Mouse (Mus musculus): ENCODE results near the gene Ly75. TPM values are rescaled to one million over a fixed set of nuclear protein-coding genes. Genes with fewer than 3 reads are reported as not detected.

Gene Ly75
- polyA plus RNA-seq, 1 experiment from 2014 or later: 0.41 TPM

- no peak overlapping the region for H3K4me3 ChIP-seq (ENCODE audit: low read depth, low read length)
- no peaks in the 10 kb centered on the region for H3K36me3 ChIP-seq (ENCODE audit: control insufficient read depth, insufficient read depth, low read length)
- no peaks in the 10 kb centered on the region for H3K27me3 ChIP-seq (replicated peaks; ENCODE audit: control insufficient read depth, insufficient read depth, low read length)
- ATAC-seq (no peak), DNase-seq (ENCODE audit: low spot score) (no peak)
- no peak overlapping the region for H3K4me2 ChIP-seq (ENCODE audit: low read length)
- H3K4me1 ChIP-seq (ENCODE audit: control insufficient read depth, insufficient read depth, low read length): no peaks in the 10 kb centered on the region
- 79% methylated on average over 2 of the region's 2 CpGs for WGBS
- H3K9me3 ChIP-seq (replicated peaks; ENCODE audit: control insufficient read depth, low read length): no peaks in the 10 kb centered on the region
- H3K27ac ChIP-seq (ENCODE audit: low read depth, low read length): no peak overlapping the region
- H3K9ac ChIP-seq (ENCODE audit: low read length): no peak overlapping the region
Observed at GRCm38 (mm10) chr2:60407387-60407786, 24.3 kb upstream of the Ly75 start.

DNA sequence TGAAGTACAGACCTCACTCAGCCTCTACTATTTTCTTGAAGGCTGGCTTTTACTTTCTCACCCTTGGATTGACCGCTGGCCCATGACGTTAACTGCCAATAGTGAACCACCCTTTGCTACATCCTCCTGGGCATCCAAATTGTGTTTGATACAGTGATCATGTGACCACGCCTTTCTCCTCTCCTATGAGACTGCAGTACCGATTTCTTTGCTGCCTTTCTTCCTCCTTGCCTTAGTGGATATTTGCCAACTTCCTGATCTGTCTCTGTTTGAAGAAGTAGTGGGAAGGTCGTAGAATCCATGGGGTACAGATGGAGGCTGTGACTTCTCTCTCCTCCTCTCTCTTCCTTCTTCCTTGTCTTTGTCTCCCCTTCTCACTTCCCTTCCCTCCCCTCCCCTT is 22.3 kb upstream of the Ly75 start:
- Histone ChIP-seq H3K27me3 (replicated peaks; ENCODE audit: control insufficient read depth, insufficient read depth, low read length) (no peaks in the 10 kb centered on the region), H3K27ac (ENCODE audit: low read depth, low read length) (no peak overlapping the region), H3K36me3 (ENCODE audit: control insufficient read depth, insufficient read depth, low read length) (no peaks in the 10 kb centered on the region), H3K4me2 (ENCODE audit: low read length) (no peak overlapping the region), H3K4me3 (ENCODE audit: low read depth, low read length) (no peak overlapping the region), H3K9me3 (replicated peaks; ENCODE audit: control insufficient read depth, low read length) (no peaks in the 10 kb centered on the region), H3K4me1 (ENCODE audit: control insufficient read depth, insufficient read depth, low read length) (no peaks in the 10 kb centered on the region), H3K9ac (ENCODE audit: low read length) (no peak overlapping the region)
- no peak for DNase-seq (ENCODE audit: low spot score)
- no peak for ATAC-seq
- 93% methylated on average over 5 of the region's 5 CpGs for WGBS

- H3K36me3 ChIP-seq (ENCODE audit: control insufficient read depth, insufficient read depth, low read length): no peaks in the 10 kb centered on the region
- no peak for DNase-seq (ENCODE audit: low spot score)
- H3K4me3 ChIP-seq (ENCODE audit: low read depth, low read length): no peak overlapping the region
- H3K4me2 ChIP-seq (ENCODE audit: low read length): no peak overlapping the region
- no peak overlapping the region for H3K9ac ChIP-seq (ENCODE audit: low read length)
- H3K27ac ChIP-seq (ENCODE audit: low read depth, low read length): no peak overlapping the region
- H3K27me3 ChIP-seq (replicated peaks; ENCODE audit: control insufficient read depth, insufficient read depth, low read length): no peaks in the 10 kb centered on the region
- no peaks in the 10 kb centered on the region for H3K4me1 ChIP-seq (ENCODE audit: control insufficient read depth, insufficient read depth, low read length)
- 92% methylated on average over 7 of the region's 7 CpGs for WGBS
- H3K9me3 ChIP-seq (replicated peaks; ENCODE audit: control insufficient read depth, low read length): no peaks in the 10 kb centered on the region
- ATAC-seq: no peak
Observed at GRCm38 (mm10) chr2:60404763-60405162, 21.7 kb upstream of the Ly75 start.

- Histone ChIP-seq H3K27ac (ENCODE audit: low read depth, low read length) (no peak overlapping the region), H3K4me2 (ENCODE audit: low read length) (no peak overlapping the region), H3K4me3 (ENCODE audit: low read depth, low read length) (no peak overlapping the region), H3K9ac (ENCODE audit: low read length) (no peak overlapping the region), H3K9me3 (replicated peaks; ENCODE audit: control insufficient read depth, low read length) (no peaks in the 10 kb centered on the region), H3K27me3 (replicated peaks; ENCODE audit: control insufficient read depth, insufficient read depth, low read length) (no peaks in the 10 kb centered on the region), H3K36me3 (ENCODE audit: control insufficient read depth, insufficient read depth, low read length) (no peaks in the 10 kb centered on the region), H3K4me1 (ENCODE audit: control insufficient read depth, insufficient read depth, low read length) (no peaks in the 10 kb centered on the region)
- 82% methylated on average over 5 of the region's 5 CpGs for WGBS
- no peak for DNase-seq (ENCODE audit: low spot score)
- no peak for ATAC-seq
Observed at GRCm38 (mm10) chr2:60401694-60402093, 18.6 kb upstream of the Ly75 start.

- DNase-seq (ENCODE audit: low spot score): no peak
- Histone ChIP-seq H3K4me1 (ENCODE audit: control insufficient read depth, insufficient read depth, low read length) (no peaks in the 10 kb centered on the region), H3K4me2 (ENCODE audit: low read length) (no peak overlapping the region), H3K4me3 (ENCODE audit: low read depth, low read length) (no peak overlapping the region), H3K36me3 (ENCODE audit: control insufficient read depth, insufficient read depth, low read length) (no peaks in the 10 kb centered on the region), H3K27me3 (replicated peaks; ENCODE audit: control insufficient read depth, insufficient read depth, low read length) (no peaks in the 10 kb centered on the region), H3K9me3 (replicated peaks; ENCODE audit: control insufficient read depth, low read length) (no peaks in the 10 kb centered on the region), H3K27ac (ENCODE audit: low read depth, low read length) (no peak overlapping the region), H3K9ac (ENCODE audit: low read length) (no peak overlapping the region)
- WGBS: 78% methylated on average over 6 of the region's 6 CpGs
- no peak for ATAC-seq
Observed at GRCm38 (mm10) chr2:60393786-60394185, 10.7 kb upstream of the Ly75 start.

- Histone ChIP-seq H3K36me3 (ENCODE audit: control insufficient read depth, insufficient read depth, low read length) (no peaks in the 10 kb centered on the region), H3K9me3 (replicated peaks; ENCODE audit: control insufficient read depth, low read length) (no peaks in the 10 kb centered on the region), H3K4me2 (ENCODE audit: low read length) (no peak overlapping the region), H3K4me1 (ENCODE audit: control insufficient read depth, insufficient read depth, low read length) (no peaks in the 10 kb centered on the region), H3K27ac (ENCODE audit: low read depth, low read length) (no peak overlapping the region), H3K9ac (ENCODE audit: low read length) (no peak overlapping the region), H3K4me3 (ENCODE audit: low read depth, low read length) (no peak overlapping the region), H3K27me3 (replicated peaks; ENCODE audit: control insufficient read depth, insufficient read depth, low read length) (no peaks in the 10 kb centered on the region)
- 88% methylated on average over 4 of the region's 4 CpGs for WGBS
- DNase-seq (ENCODE audit: low spot score) (no peak), ATAC-seq (no peak)
Observed at GRCm38 (mm10) chr2:60392286-60392685, 9.2 kb upstream of the Ly75 start.

DNA sequence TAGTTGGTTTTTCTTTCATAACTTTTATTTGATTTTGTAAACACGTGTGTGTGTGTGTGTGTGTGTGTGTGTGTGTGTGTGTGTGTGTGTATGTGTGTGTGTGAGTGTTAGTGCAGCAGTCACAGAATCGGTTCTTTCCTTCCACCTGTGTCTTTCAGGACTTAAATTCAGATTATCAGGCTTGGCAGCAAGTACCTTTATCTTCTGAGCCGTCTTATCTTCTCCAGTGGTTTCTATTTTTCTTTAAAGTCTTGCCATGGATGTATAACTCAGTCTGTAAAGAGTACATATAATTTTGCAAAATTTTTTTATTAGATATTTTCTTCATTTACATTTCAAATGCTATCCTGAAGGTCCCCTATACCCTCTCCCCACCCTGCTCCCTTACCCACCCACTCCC is 4.3 kb upstream of the Ly75 start:
- Histone ChIP-seq H3K9ac (ENCODE audit: low read length) (no peak overlapping the region), H3K27me3 (replicated peaks; ENCODE audit: control insufficient read depth, insufficient read depth, low read length) (no peaks in the 10 kb centered on the region), H3K36me3 (ENCODE audit: control insufficient read depth, insufficient read depth, low read length) (no peaks in the 10 kb centered on the region), H3K27ac (ENCODE audit: low read depth, low read length) (no peak overlapping the region), H3K9me3 (replicated peaks; ENCODE audit: control insufficient read depth, low read length) (no peaks in the 10 kb centered on the region), H3K4me3 (ENCODE audit: low read depth, low read length) (no peak overlapping the region), H3K4me1 (ENCODE audit: control insufficient read depth, insufficient read depth, low read length) (0 out of 2 replicates have a peak, but pooled peaks cover 2% of the 10 kb centered on the region), H3K4me2 (ENCODE audit: low read length) (no peak overlapping the region)
- DNase-seq (ENCODE audit: low spot score) (no peak), ATAC-seq (no peak)
- 74% methylated on average over 3 of the region's 3 CpGs for WGBS

GRCm38 (mm10) chr2:60386835-60387234 is 3.7 kb upstream of the Ly75 start:
- Histone ChIP-seq H3K36me3 (ENCODE audit: control insufficient read depth, insufficient read depth, low read length) (no peaks in the 10 kb centered on the region), H3K27ac (ENCODE audit: low read depth, low read length) (no peak overlapping the region), H3K4me3 (ENCODE audit: low read depth, low read length) (no peak overlapping the region), H3K9me3 (replicated peaks; ENCODE audit: control insufficient read depth, low read length) (no peaks in the 10 kb centered on the region), H3K4me2 (ENCODE audit: low read length) (no peak overlapping the region), H3K27me3 (replicated peaks; ENCODE audit: control insufficient read depth, insufficient read depth, low read length) (no peaks in the 10 kb centered on the region), H3K9ac (ENCODE audit: low read length) (no peak overlapping the region), H3K4me1 (ENCODE audit: control insufficient read depth, insufficient read depth, low read length) (0 out of 2 replicates have a peak, but pooled peaks cover 2% of the 10 kb centered on the region)
- 81% methylated on average over 2 of the region's 2 CpGs for WGBS
- ATAC-seq (no peak), DNase-seq (ENCODE audit: low spot score) (no peak)

DNA sequence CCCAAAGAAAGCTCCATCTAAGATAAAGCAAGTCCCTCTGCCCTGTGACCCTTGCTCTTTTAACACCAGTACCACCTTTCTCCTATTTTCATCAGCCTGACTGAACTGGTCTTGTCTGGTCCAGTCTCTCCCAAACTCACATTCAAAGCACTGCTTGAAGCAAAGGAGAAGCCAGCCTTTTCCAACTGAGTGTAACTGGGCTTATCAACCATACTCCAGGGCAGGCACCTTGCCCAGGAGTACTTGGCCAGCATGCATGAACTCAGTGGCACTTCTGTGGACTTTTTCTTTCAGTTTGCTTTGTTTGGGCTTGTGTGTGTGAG is 1.6 kb upstream of the Ly75 start:
- Histone ChIP-seq H3K4me3 (ENCODE audit: low read depth, low read length) (no peak overlapping the region), H3K4me1 (ENCODE audit: control insufficient read depth, insufficient read depth, low read length) (0 out of 2 replicates have a peak, but pooled peaks cover 2% of the 10 kb centered on the region), H3K27ac (ENCODE audit: low read depth, low read length) (no peak overlapping the region), H3K9me3 (replicated peaks; ENCODE audit: control insufficient read depth, low read length) (no peaks in the 10 kb centered on the region), H3K36me3 (ENCODE audit: control insufficient read depth, insufficient read depth, low read length) (no peaks in the 10 kb centered on the region), H3K9ac (ENCODE audit: low read length) (no peak overlapping the region), H3K4me2 (ENCODE audit: low read length) (no peak overlapping the region), H3K27me3 (replicated peaks; ENCODE audit: control insufficient read depth, insufficient read depth, low read length) (no peaks in the 10 kb centered on the region)
- ATAC-seq (no peak), DNase-seq (ENCODE audit: low spot score) (no peak)

Measured in forebrain, embryonic 14.5 days (tissue).